ENCODE assay signal across 8 mouse cellular contexts in the genomic region with DNA sequence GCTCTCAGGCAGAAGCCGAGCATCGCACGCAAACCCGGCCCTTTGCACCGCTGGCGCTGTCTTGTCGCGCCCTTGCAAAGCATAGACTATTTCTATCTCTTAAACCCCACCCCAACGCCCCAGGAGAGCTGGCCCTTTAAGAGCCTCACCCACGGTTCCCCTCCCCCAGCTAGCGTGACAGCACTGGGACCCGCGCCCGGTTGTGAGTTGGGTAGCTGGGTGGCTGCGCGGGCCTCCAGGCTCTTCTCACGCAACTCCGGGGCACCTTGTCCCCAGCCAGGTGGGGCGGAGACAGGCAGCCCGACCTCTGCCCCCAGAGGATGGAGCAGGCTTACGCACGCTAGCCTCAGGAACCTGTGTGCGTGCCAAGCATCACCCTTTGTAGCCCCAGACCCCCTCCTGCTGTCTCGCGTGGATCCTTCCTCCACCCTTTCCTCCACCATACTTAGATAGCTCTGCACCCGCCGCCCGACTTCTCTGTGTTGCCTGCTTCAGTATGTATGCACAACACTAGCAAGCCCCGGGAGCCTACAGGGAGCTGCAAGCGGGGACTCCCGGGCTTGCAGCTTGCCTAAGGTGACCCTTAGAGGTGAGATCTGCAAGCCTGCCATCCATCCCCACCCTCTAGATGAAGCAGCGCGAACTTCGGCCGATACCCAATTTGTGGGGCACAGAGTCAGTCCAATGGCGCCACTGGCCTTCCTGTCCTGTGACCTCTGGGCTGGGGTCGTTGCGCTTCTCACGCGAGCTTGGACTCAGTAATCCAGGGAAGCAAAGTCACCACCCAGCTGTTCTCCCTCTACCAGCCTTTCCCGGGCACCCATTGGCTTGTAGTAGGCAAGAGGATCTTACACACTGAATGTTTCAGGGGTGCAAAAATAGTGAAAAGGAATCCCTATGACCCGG. TPM values are rescaled to one million over a fixed set of nuclear protein-coding genes. Genes with fewer than 3 reads are reported as not detected.
DNase-seq lines count a peak whose midpoint lies in the region; ATAC-seq and TF ChIP-seq lines count a peak whose summit lies in the region.

No protein-coding gene starts in this region.

- H3K4me3 ChIP-seq in E14TG2a.4 (replicated peaks; ENCODE audit: low read length), result peak overlapping the region; percentile 75
- H3K4me3 ChIP-seq in forebrain, embryonic 15.5 days, result peak overlapping the region; percentile 50
- H3K4me3 ChIP-seq in liver, embryonic 14.5 days (ENCODE audit: insufficient read depth in 1 of 2, low read depth in 2 of 2, low read length in 2 of 2), result peak overlapping the region; percentile 16 to 28
- peak overlapping the region; percentile 49 for H3K4me3 ChIP-seq in neural tube, embryonic 13.5 days

- WGBS in forebrain, embryonic 15.5 days, result 2% methylated on average over 42 of the region's 42 CpGs
- WGBS in liver, embryonic 14.5 days (ENCODE audit: insufficient replicate concordance), result 2% methylated on average over 42 of the region's 42 CpGs
- 1% methylated on average over 42 of the region's 42 CpGs for WGBS in neural tube, embryonic 13.5 days

- H3K4me2 ChIP-seq in forebrain, embryonic 15.5 days (replicated peaks), result peak overlapping the region; percentile 75
- H3K4me2 ChIP-seq in liver, embryonic 14.5 days (ENCODE audit: low read depth), result peak overlapping the region; percentile 55
- H3K4me2 ChIP-seq in neural tube, embryonic 13.5 days, result peak overlapping the region; percentile 83

- no peak for TF ChIP-seq CTCF in E14TG2a.4 (conservative IDR thresholded peaks at IDR 0.05; ENCODE audit: low read length)
- peak; percentile 9; the same call in 1 of the 2 replicates for TF ChIP-seq CTCF in liver, embryonic 14.5 days (IDR thresholded peaks at IDR 0.05; ENCODE audit: low read depth)

- H3K27me3 ChIP-seq in E14TG2a.4 (ENCODE audit: insufficient read depth, low read length), result peaks cover 77% of the 10 kb centered on the region
- peaks cover 26% of the 10 kb centered on the region; the same call in 1 of the 2 replicates for H3K27me3 ChIP-seq in forebrain, embryonic 15.5 days
- peaks cover 22% of the 10 kb centered on the region for H3K27me3 ChIP-seq in liver, embryonic 14.5 days (ENCODE audit: control insufficient read depth, insufficient read depth, low read length)
- peaks cover 63% of the 10 kb centered on the region for H3K27me3 ChIP-seq in neural tube, embryonic 13.5 days

- peak overlapping the region; percentile 55 for H3K9ac ChIP-seq in forebrain, embryonic 15.5 days (replicated peaks)
- H3K9ac ChIP-seq in liver, embryonic 14.5 days (replicated peaks), result no peak overlapping the region; the same call in 1 of the 2 replicates
- peak overlapping the region; percentile 62 for H3K9ac ChIP-seq in neural tube, embryonic 13.5 days

- peak; percentile 68 for ATAC-seq in cerebellum, adult (ENCODE audit: insufficient number of reproducible peaks, low FRiP score, low TSS enrichment)
- peak; percentile 85 for ATAC-seq in forebrain, embryonic 15.5 days (replicated peaks)
- ATAC-seq in liver, embryonic 14.5 days (ENCODE audit: insufficient read depth), result peak; percentile 33; the same call in 1 of the 2 replicates
- ATAC-seq in neural tube, embryonic 13.5 days (ENCODE audit: low read depth), result peak; percentile 70

- no peaks in the 10 kb centered on the region for H3K9me3 ChIP-seq in E14TG2a.4 (ENCODE audit: low read length)
- no peaks in the 10 kb centered on the region for H3K9me3 ChIP-seq in forebrain, embryonic 15.5 days
- H3K9me3 ChIP-seq in liver, embryonic 14.5 days (ENCODE audit: control insufficient read depth, low read length), result no peaks in the 10 kb centered on the region
- H3K9me3 ChIP-seq in neural tube, embryonic 13.5 days, result no peaks in the 10 kb centered on the region

- H3K36me3 ChIP-seq in E14TG2a.4 (ENCODE audit: insufficient read depth, low read length), result no peaks in the 10 kb centered on the region
- H3K36me3 ChIP-seq in forebrain, embryonic 15.5 days, result no peaks in the 10 kb centered on the region
- H3K36me3 ChIP-seq in liver, embryonic 14.5 days (replicated peaks; ENCODE audit: control insufficient read depth, insufficient read depth, low read depth), result no peaks in the 10 kb centered on the region
- H3K36me3 ChIP-seq in neural tube, embryonic 13.5 days, result no peaks in the 10 kb centered on the region

- peak; percentile 50 for DNase-seq in heart, postnatal 14 days
- DNase-seq in kidney, postnatal 4 days, result peak; percentile 45 to 60
- DNase-seq in liver, embryonic 14.5 days (ENCODE audit: low read depth in 3 of 3, low spot score in 3 of 3), result no peak
- no peak for DNase-seq in spleen, adult 18-20 months

- intact Hi-C loops in heart, postnatal 14 days (cut with DNase I), result no loop called here

- TF ChIP-seq EP300 in liver, embryonic 14.5 days (IDR thresholded peaks at IDR 0.05; ENCODE audit: low read depth), result no peak

- 0 out of 2 replicates have a peak overlapping the region, but pooled peaks have one; percentile 1 for H3K27ac ChIP-seq in forebrain, embryonic 15.5 days (replicated peaks)
- no peak overlapping the region for H3K27ac ChIP-seq in liver, embryonic 14.5 days
- no peak overlapping the region for H3K27ac ChIP-seq in neural tube, embryonic 13.5 days (replicated peaks)

- peaks cover 23% of the 10 kb centered on the region for H3K4me1 ChIP-seq in E14TG2a.4 (replicated peaks; ENCODE audit: low read depth, low read length)
- peaks cover 14% of the 10 kb centered on the region for H3K4me1 ChIP-seq in forebrain, embryonic 15.5 days
- peaks cover 5 to 9% of the 10 kb centered on the region in 2 experiments; a peak in 3 of 4 replicates for H3K4me1 ChIP-seq in liver, embryonic 14.5 days (replicated peaks; ENCODE audit: control insufficient read depth in 2 of 2, insufficient read depth in 2 of 2, low read length in 1 of 2)
- H3K4me1 ChIP-seq in neural tube, embryonic 13.5 days (replicated peaks), result peaks cover 17% of the 10 kb centered on the region

RNA-seq across cellular contexts. Expression of a gene that starts 8.9 kb away (rescaled TPM):
- polyA plus RNA-seq in forebrain, embryonic 15.5 days (2015; fragmentation: Nextera tagmentation; extraction: Ambion mirVana), result 0.06 and 0.20 TPM in 2 replicates
- not detected for total RNA-seq in heart, postnatal 14 days (2021)
- polyA plus RNA-seq in liver, embryonic 14.5 days (2012; rRNA removed), result 0.13 and 0.15 TPM in 2 replicates
- polyA plus RNA-seq in liver, embryonic 14.5 days (2014; fragmentation: Nextera tagmentation; extraction: Ambion mirVana), result not detected in 2 replicates
- 0.15 TPM in 1 of 2 replicates, not detected in the other for polyA plus RNA-seq in neural tube, embryonic 13.5 days (2015; fragmentation: Nextera tagmentation; extraction: Ambion mirVana)

RNA-seq across cellular contexts. Expression of a gene that starts 11.7 kb away (rescaled TPM):
- polyA plus RNA-seq in forebrain, embryonic 15.5 days (2015; fragmentation: Nextera tagmentation; extraction: Ambion mirVana), result 36.4 and 37.1 TPM in 2 replicates
- total RNA-seq in heart, postnatal 14 days (2021), result 1 to 10 TPM; 6.6 to 7.4 TPM
- 6.9 and 7.2 TPM in 2 replicates for polyA plus RNA-seq in liver, embryonic 14.5 days (2012; rRNA removed)
- polyA plus RNA-seq in liver, embryonic 14.5 days (2014; fragmentation: Nextera tagmentation; extraction: Ambion mirVana), result 10.3 and 12.8 TPM in 2 replicates
- polyA plus RNA-seq in neural tube, embryonic 13.5 days (2015; fragmentation: Nextera tagmentation; extraction: Ambion mirVana), result 32.0 and 35.4 TPM in 2 replicates

RNA-seq across cellular contexts. Expression of a gene that starts 13.1 kb away (rescaled TPM):
- not detected in 2 replicates for polyA plus RNA-seq in forebrain, embryonic 15.5 days (2015; fragmentation: Nextera tagmentation; extraction: Ambion mirVana)
- total RNA-seq in heart, postnatal 14 days (2021), result not detected
- polyA plus RNA-seq in liver, embryonic 14.5 days (2012; rRNA removed), result 0.06 and 0.11 TPM in 2 replicates
- 0.11 and 0.18 TPM in 2 replicates for polyA plus RNA-seq in liver, embryonic 14.5 days (2014; fragmentation: Nextera tagmentation; extraction: Ambion mirVana)
- polyA plus RNA-seq in neural tube, embryonic 13.5 days (2015; fragmentation: Nextera tagmentation; extraction: Ambion mirVana), result not detected in 2 replicates

RNA-seq across cellular contexts. Expression of a gene that starts 43.2 kb away (rescaled TPM):
- polyA plus RNA-seq in forebrain, embryonic 15.5 days (2015; fragmentation: Nextera tagmentation; extraction: Ambion mirVana), result 37.4 and 41.7 TPM in 2 replicates
- 10 to 100 TPM; 26.9 to 34.1 TPM for total RNA-seq in heart, postnatal 14 days (2021)
- 22.7 and 26.3 TPM in 2 replicates for polyA plus RNA-seq in liver, embryonic 14.5 days (2012; rRNA removed)
- 11.1 and 13.8 TPM in 2 replicates for polyA plus RNA-seq in liver, embryonic 14.5 days (2014; fragmentation: Nextera tagmentation; extraction: Ambion mirVana)
- 43.7 and 43.9 TPM in 2 replicates for polyA plus RNA-seq in neural tube, embryonic 13.5 days (2015; fragmentation: Nextera tagmentation; extraction: Ambion mirVana)

Comparison
In these comparisons a context has a peak if more than half of its experiments do, and no peak if none do; other contexts are left out.
1. H3K4me3 ChIP-seq: peak in every context shown above with its lines; median percentile 75 in E14TG2a.4; 50 in forebrain, embryonic 15.5 days; 49 in neural tube, embryonic 13.5 days; 22 in liver, embryonic 14.5 days.
2. ATAC-seq: peak in every context shown above with its lines; median percentile 85 in forebrain, embryonic 15.5 days; 70 in neural tube, embryonic 13.5 days; 68 in cerebellum, adult; 33 in liver, embryonic 14.5 days.
3. DNase-seq: peak in heart, postnatal 14 days (2 of 2) and kidney, postnatal 4 days (2 of 2); none in liver, embryonic 14.5 days (0 of 3) and spleen, adult 18-20 months (0 of 2).
4. Peak in every context shown above with its lines, with median percentiles within 50 percentile points of each other: H3K4me2 ChIP-seq.